Mouse (Mus musculus): Measurements from ENCODE around the gene Lactbl1. TPM values are rescaled to one million over a fixed set of nuclear protein-coding genes. Genes with fewer than 3 reads are reported as not detected.

The Lactbl1 gene
- polyA plus RNA-seq, 1 experiment from 2014 or later: not detected

GRCm38 (mm10) chr4:136638890-136639289 is 16.5 kb downstream of the Lactbl1 start:
- peak; percentile 81 for DNase-seq (ENCODE audit: low spot score)
- Histone ChIP-seq H3K4me1 (peaks cover 32% of the 10 kb centered on the region), H3K9me3 (replicated peaks) (peaks cover 6% of the 10 kb centered on the region; the same call in 1 of the 2 replicates), H3K27me3 (ENCODE audit: low read depth, poor library complexity, severe bottlenecking) (peaks cover 43% of the 10 kb centered on the region), H3K27ac (replicated peaks) (peak overlapping the region; percentile 84), H3K4me3 (peak overlapping the region; percentile 44), H3K36me3 (no peaks in the 10 kb centered on the region)
- WGBS: 5% methylated on average over 10 of the region's 10 CpGs

- Histone ChIP-seq H3K4me1 (peaks cover 38% of the 10 kb centered on the region), H3K36me3 (peaks cover 49% of the 10 kb centered on the region), H3K27me3 (ENCODE audit: low read depth, poor library complexity, severe bottlenecking) (no peaks in the 10 kb centered on the region), H3K9me3 (replicated peaks) (no peaks in the 10 kb centered on the region; the same call in 1 of the 2 replicates), H3K4me3 (no peak overlapping the region), H3K27ac (replicated peaks) (peak overlapping the region; percentile 50; the same call in 1 of the 2 replicates)
- WGBS: 16% methylated on average over 11 of the region's 11 CpGs
- DNase-seq (ENCODE audit: low spot score): peak; percentile 83
These were observed 26.6 kb downstream of the Lactbl1 start for GRCm38 (mm10) chr4:136648922-136649479.

GRCm38 (mm10) chr4:136649480-136650196 is 27.2 kb downstream of the Lactbl1 start:
- Histone ChIP-seq H3K36me3 (peaks cover 55% of the 10 kb centered on the region), H3K4me3 (no peak overlapping the region), H3K27ac (replicated peaks) (peak overlapping the region; percentile 50), H3K4me1 (peaks cover 39% of the 10 kb centered on the region), H3K27me3 (ENCODE audit: low read depth, poor library complexity, severe bottlenecking) (no peaks in the 10 kb centered on the region), H3K9me3 (replicated peaks) (no peaks in the 10 kb centered on the region; the same call in 1 of the 2 replicates)
- peak; percentile 19 for DNase-seq (ENCODE audit: low spot score)
- 40% methylated on average over 13 of the region's 13 CpGs for WGBS

GRCm38 (mm10) chr4:136650261-136650660 is 27.8 kb downstream of the Lactbl1 start:
- Histone ChIP-seq H3K36me3 (peaks cover 61% of the 10 kb centered on the region), H3K9me3 (replicated peaks) (no peaks in the 10 kb centered on the region; the same call in 1 of the 2 replicates), H3K27me3 (ENCODE audit: low read depth, poor library complexity, severe bottlenecking) (no peaks in the 10 kb centered on the region), H3K27ac (replicated peaks) (no peak overlapping the region), H3K4me3 (no peak overlapping the region), H3K4me1 (peaks cover 39% of the 10 kb centered on the region)
- 77% methylated on average over 8 of the region's 8 CpGs for WGBS
- no peak for DNase-seq (ENCODE audit: low spot score)

GRCm38 (mm10) chr4:136651357-136651811 is 29.0 kb downstream of the Lactbl1 start:
- Histone ChIP-seq H3K27ac (replicated peaks) (no peak overlapping the region; the same call in 1 of the 2 replicates), H3K4me3 (no peak overlapping the region)

GRCm38 (mm10) chr4:136651882-136652527 is 29.6 kb downstream of the Lactbl1 start:
- peak; percentile 20 for DNase-seq (ENCODE audit: low spot score)
- Histone ChIP-seq H3K9me3 (replicated peaks) (no peaks in the 10 kb centered on the region; the same call in 1 of the 2 replicates), H3K4me3 (no peak overlapping the region), H3K27ac (replicated peaks) (peak overlapping the region; percentile 65; the same call in 1 of the 2 replicates), H3K36me3 (peaks cover 79% of the 10 kb centered on the region), H3K27me3 (ENCODE audit: low read depth, poor library complexity, severe bottlenecking) (no peaks in the 10 kb centered on the region), H3K4me1 (peaks cover 39% of the 10 kb centered on the region)
- WGBS: 70% methylated on average over 13 of the region's 13 CpGs

More at GRCm38 (mm10) chr4:136651357-136651811, 29.0 kb downstream of the Lactbl1 start:
- DNase-seq (ENCODE audit: low spot score): peak; percentile 56
- Histone ChIP-seq H3K36me3 (peaks cover 73% of the 10 kb centered on the region), H3K4me1 (peaks cover 39% of the 10 kb centered on the region), H3K9me3 (replicated peaks) (no peaks in the 10 kb centered on the region; the same call in 1 of the 2 replicates), H3K27me3 (ENCODE audit: low read depth, poor library complexity, severe bottlenecking) (no peaks in the 10 kb centered on the region)
- WGBS: 69% methylated on average over 3 of the region's 3 CpGs

- no peak overlapping the region for H3K4me3 ChIP-seq
- H3K36me3 ChIP-seq: peaks cover 83% of the 10 kb centered on the region
- 83% methylated on average over 11 of the region's 11 CpGs for WGBS
- peak overlapping the region; percentile 65 for H3K27ac ChIP-seq (replicated peaks)
- peaks cover 39% of the 10 kb centered on the region for H3K4me1 ChIP-seq
- H3K27me3 ChIP-seq (ENCODE audit: low read depth, poor library complexity, severe bottlenecking): no peaks in the 10 kb centered on the region
- DNase-seq (ENCODE audit: low spot score): no peak
- no peaks in the 10 kb centered on the region; the same call in 1 of the 2 replicates for H3K9me3 ChIP-seq (replicated peaks)
These were observed 30.1 kb downstream of the Lactbl1 start for GRCm38 (mm10) chr4:136652528-136652910.

- Histone ChIP-seq H3K27me3 (ENCODE audit: low read depth, poor library complexity, severe bottlenecking) (no peaks in the 10 kb centered on the region), H3K4me3 (no peak overlapping the region), H3K36me3 (peaks cover 83% of the 10 kb centered on the region), H3K27ac (replicated peaks) (peak overlapping the region; percentile 65), H3K9me3 (replicated peaks) (no peaks in the 10 kb centered on the region), H3K4me1 (peaks cover 39% of the 10 kb centered on the region)
- WGBS: 81% methylated on average over 6 of the region's 6 CpGs
- no peak for DNase-seq (ENCODE audit: low spot score)
These were observed 30.6 kb downstream of the Lactbl1 start for GRCm38 (mm10) chr4:136653019-136653418.

- WGBS: 91% methylated on average over 10 of the region's 10 CpGs
- H3K27me3 ChIP-seq (ENCODE audit: low read depth, poor library complexity, severe bottlenecking): no peaks in the 10 kb centered on the region
- no peak for DNase-seq (ENCODE audit: low spot score)
- peaks cover 88% of the 10 kb centered on the region for H3K36me3 ChIP-seq
- no peaks in the 10 kb centered on the region for H3K9me3 ChIP-seq (replicated peaks)
- H3K4me1 ChIP-seq: peaks cover 39% of the 10 kb centered on the region
- no peak overlapping the region for H3K4me3 ChIP-seq
- peak overlapping the region; percentile 17; the same call in 1 of the 2 replicates for H3K27ac ChIP-seq (replicated peaks)
These were observed 31.3 kb downstream of the Lactbl1 start for GRCm38 (mm10) chr4:136653692-136654234.

GRCm38 (mm10) chr4:136657914-136658313 is 35.5 kb downstream of the Lactbl1 start:
- 80% methylated on average over 3 of the region's 3 CpGs for WGBS
- Histone ChIP-seq H3K27ac (replicated peaks) (no peak overlapping the region), H3K27me3 (ENCODE audit: low read depth, poor library complexity, severe bottlenecking) (no peaks in the 10 kb centered on the region), H3K4me3 (no peak overlapping the region), H3K4me1 (peaks cover 11% of the 10 kb centered on the region), H3K9me3 (replicated peaks) (no peaks in the 10 kb centered on the region), H3K36me3 (peaks cover 97% of the 10 kb centered on the region)
- no peak for DNase-seq (ENCODE audit: low spot score)

- Histone ChIP-seq H3K36me3 (peaks cover 97% of the 10 kb centered on the region), H3K4me1 (no peaks in the 10 kb centered on the region), H3K27me3 (ENCODE audit: low read depth, poor library complexity, severe bottlenecking) (no peaks in the 10 kb centered on the region), H3K27ac (replicated peaks) (no peak overlapping the region), H3K4me3 (no peak overlapping the region), H3K9me3 (replicated peaks) (peaks cover 9% of the 10 kb centered on the region; the same call in 1 of the 2 replicates)
- 94% methylated on average over 9 of the region's 9 CpGs for WGBS
- no peak for DNase-seq (ENCODE audit: low spot score)
These were observed 42.6 kb downstream of the Lactbl1 start for GRCm38 (mm10) chr4:136665068-136665467.

- Histone ChIP-seq H3K27ac (replicated peaks) (no peak overlapping the region), H3K9me3 (replicated peaks) (peaks cover 9% of the 10 kb centered on the region; the same call in 1 of the 2 replicates), H3K36me3 (peaks cover 97% of the 10 kb centered on the region), H3K27me3 (ENCODE audit: low read depth, poor library complexity, severe bottlenecking) (no peaks in the 10 kb centered on the region), H3K4me1 (no peaks in the 10 kb centered on the region), H3K4me3 (no peak overlapping the region)
- WGBS: 68% methylated on average over 4 of the region's 4 CpGs
- no peak for DNase-seq (ENCODE audit: low spot score)
These were observed 43.6 kb downstream of the Lactbl1 start for GRCm38 (mm10) chr4:136666002-136666401.
